Mouse (Mus musculus) cerebral cortex, adult 2 months (tissue): ENCODE data around the gene Pnn.

Experiments used
- WGBS: fragments of 180-500 bp; shearing (Covaris S2); methylation state at CpG from one replicate; pipeline ENCODE4 v1.1.7; 2018; 5-methylcytosine and 5-hydroxymethylcytosine counted together

The Pnn gene

DNA sequence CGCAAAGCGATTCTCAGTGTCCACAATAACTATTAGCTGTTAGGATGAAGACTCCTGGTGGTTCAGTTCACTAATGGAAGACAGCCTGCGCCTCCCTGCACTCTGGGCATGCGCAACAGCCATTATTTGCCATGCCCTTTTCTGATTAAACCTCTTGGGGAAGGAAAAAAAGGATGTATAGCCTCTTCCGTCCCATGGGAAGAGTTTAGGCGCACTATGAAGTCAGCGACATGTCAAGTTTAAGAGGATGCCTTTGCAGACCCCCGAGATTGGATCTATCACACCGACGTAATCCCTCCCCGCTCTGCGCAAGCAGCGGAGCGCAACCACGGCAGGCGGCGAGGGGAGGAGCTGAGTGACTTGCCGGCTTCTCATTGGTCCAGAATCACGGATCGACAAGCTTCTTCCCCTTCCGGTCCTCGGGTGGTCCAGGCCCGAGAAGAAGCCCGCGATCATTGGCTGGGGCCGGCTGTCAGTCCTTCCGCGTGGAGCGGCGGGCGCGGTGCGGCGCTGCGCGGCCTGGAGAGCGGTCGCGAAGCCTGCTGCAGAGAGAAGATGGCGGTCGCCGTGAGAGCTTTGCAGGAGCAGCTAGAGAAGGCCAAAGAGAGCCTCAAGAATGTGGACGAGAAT lies at the start of gene Pnn:
TSS of gene Pnn (plus strand) at position 437 of the 630 bp plus-strand sequence.
- under 1% methylated on average over 43 of the region's 43 CpGs for WGBS

DNA sequence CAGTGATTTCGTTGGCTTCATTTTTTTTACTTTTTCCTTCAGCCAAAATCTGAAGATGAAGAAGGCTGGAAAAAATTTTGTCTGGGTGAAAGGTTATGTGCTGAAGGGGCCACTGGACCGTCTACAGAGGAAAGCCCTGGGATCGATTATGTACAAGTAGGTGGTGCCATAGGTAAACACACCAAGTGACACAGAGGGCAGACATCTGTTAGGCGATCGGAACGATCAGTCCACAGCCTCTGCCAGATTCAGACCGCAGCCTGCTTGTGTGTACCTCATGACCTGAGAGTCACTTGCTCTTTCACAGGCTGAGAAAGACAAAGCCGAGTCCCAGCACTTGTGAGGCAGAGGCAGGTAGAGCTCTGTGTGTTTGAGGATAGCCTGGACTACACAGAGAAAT lies 48.7 kb upstream of the Pnn start:
- 90% methylated on average over 8 of the region's 8 CpGs for WGBS

GRCm38 (mm10) chr12:59019891-59020290 lies 46.8 kb upstream of the Pnn start:
- 91% methylated on average over 2 of the region's 2 CpGs for WGBS

DNA sequence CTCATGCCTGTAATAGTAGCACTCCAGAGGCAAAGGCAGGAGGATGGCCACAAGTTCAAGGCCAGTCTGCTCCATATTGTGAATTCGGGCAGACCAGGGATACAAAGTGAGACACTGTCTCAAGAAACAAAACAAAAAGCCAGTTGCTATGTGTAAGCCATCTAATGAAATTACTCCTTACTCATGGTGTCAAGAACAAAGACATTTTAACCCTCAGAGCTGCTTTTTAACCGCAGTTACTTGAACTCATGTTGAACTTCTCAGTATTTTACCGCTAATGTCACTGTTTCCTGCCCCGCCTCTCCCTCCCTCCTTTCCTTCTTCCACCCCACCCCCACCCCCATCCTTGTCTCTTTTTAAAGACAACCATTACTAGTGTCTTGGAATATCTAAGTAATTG lies 45.4 kb upstream of the Pnn start:
- WGBS: 92% methylated on average over 4 of the region's 4 CpGs

DNA sequence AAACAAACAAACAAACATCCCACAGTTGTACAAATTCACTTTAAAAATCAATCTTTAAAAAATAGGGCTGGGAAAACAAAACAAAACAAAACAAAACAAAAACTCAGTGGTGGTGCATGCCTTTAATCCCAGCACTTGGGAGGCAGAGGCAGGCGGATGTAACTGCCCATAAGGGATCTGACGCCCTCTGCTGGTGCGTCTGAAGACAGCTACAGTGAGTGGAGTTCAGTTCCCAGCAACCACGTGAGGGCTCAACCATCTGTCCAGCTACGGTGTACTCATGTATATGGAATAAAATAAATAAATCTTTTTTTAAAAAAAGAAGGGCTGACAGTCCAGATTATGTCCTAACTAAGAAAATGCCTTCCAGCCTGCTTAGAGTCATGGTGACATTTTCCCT lies 34.6 kb upstream of the Pnn start:
- WGBS: 61% methylated on average over 5 of the region's 5 CpGs

GRCm38 (mm10) chr12:59039162-59039970 lies 27.3 kb upstream of the Pnn start:
- 73% methylated on average over 10 of the region's 10 CpGs for WGBS

DNA sequence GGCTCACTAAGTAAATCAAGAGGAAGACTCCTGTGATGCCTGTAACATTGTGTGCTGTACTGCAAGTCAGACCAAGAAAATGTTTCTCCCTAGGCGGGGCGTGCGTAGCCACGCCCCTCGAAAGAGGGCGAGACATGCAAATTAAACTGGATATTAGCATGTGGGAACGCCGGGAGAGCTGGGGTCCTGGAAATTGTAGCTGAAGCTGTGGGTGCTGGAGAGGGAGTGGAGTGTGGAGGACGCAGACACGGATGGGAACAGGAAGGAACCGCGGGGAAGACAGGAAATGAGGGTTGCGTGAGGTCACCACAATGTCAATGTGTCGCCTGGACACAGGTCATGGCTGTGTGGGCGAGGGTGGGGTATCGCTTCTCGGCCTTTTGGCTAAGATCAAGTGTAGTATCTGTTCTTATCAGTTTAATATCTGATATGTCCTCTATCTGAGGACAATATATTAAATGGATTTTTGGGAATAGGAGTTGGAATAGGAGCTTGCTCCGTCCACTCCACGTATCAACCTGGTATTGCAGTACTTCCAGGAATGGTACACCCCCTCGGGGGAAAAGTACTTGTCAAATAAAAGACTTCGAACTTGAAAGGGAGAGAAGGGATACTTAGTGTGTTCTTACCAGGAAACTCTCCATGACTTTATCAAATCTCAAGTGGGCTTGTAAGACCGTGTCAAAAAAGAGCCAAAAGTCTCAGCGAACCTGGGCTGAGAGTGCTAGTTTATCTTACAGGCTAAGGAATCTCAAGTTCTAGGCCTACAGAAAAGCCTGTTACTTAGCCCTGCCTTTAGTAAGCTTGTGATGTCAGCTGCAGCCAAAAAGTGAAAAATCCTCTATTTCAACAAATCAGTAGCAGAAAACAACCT lies 26.5 kb upstream of the Pnn start:
- 20% methylated on average over 23 of the region's 23 CpGs for WGBS

- WGBS: 30% methylated on average over 7 of the region's 7 CpGs
These were observed 25.8 kb upstream of the Pnn start for GRCm38 (mm10) chr12:59040851-59041250.

DNA sequence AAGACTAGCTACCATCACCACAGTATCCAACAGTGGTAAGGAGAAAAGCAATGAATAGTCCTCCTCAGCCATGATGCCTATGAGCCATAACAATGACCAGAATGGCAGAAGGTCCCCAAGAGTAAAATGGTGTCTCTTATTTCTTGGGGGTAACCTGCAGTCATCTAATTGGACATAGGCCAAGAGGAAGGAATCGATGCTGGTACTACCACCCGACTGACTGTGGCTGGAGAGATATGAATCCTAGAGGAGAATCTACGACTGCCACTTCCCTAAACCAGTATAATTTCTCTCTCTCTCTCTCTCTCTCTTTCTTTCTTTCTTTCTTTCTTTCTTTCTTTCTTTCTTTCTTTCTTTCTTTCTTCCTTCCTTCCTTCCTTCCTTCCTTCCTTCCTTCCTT lies 14.2 kb upstream of the Pnn start:
- 90% methylated on average over 3 of the region's 3 CpGs for WGBS

- 94% methylated on average over 5 of the region's 5 CpGs for WGBS
These were observed 13.5 kb upstream of the Pnn start for GRCm38 (mm10) chr12:59053166-59053565.

DNA sequence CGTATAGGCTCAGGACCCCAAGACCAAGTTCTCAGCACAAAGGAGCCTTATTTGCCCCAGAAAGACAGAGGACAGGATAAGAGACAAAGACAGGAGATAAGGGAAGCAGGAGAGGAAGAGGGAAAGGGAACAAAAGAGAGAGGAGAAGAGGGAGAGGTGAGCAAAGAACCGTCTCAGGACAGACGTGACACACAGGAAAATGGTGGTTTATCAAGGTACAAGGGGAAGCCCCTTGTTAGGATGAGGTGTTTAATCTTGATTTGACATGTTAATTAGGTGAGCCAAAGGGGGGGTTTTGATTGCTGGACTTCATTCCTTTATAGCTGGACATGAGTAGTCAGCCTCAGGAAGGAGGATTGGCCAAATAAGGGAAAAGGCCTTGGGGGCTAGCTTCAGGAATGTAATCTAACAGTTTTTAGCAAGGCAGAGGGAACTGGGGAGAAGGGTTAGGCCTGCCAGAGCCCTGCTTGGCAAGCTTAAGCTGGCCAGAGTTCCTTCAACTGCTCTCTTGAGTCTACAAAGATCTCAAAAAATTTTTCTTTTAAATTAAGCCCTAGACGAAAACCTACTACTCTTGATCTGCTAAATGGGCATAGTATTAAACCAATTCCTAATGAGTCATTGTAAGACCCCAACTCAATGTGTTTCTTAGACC lies 11.4 kb upstream of the Pnn start:
- WGBS: 73% methylated on average over 4 of the region's 4 CpGs

GRCm38 (mm10) chr12:59056222-59056621 lies 10.5 kb upstream of the Pnn start:
- 98% methylated on average over 11 of the region's 11 CpGs for WGBS

- 77% methylated on average over 5 of the region's 5 CpGs for WGBS
These were observed 8.4 kb upstream of the Pnn start for GRCm38 (mm10) chr12:59058242-59058641.

DNA sequence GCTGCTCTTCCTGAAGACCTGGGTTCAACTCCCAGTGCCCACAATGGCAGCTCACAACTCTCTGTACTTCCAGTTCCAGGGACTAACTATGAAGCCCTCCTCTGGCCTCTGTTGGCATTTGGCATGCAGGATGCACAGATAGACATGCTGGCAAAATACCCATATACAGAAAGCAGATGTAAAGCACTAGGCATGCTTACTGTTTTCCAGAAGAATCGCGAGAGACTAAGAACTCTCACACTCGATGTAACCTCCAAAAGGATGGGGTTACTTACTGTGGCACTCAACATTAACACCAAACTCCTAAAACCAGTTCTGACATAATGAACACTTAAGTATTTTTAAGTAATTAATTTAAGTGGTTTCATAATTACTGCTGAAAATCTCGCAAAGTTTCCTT lies 6.4 kb upstream of the Pnn start:
- WGBS: 15% methylated on average over 4 of the region's 4 CpGs

GRCm38 (mm10) chr12:59060993-59061595 lies 5.6 kb upstream of the Pnn start, which contains the start of gene Trappc6b:
Gene Trappc6b (minus strand): TSS chr12:59061472.
- WGBS: under 1% methylated on average over 49 of the region's 49 CpGs

DNA sequence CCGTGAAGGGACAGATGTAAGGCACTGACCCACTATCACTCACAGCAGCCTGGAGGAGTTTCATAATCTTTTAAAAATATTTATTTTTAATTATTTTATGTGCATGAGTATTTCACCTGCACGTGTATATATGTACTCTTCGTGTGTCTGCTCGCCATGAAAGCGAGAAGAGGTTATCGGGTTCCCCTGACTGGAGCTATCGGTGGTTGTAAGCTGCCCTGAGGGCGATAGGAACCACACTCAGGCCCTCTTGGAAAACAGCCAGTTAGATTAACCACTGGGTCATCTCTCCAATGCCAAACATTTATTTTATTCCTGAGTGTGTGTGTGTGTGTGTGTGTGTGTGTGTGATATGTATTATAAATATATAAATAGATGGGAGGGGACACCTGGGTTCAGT lies 1.8 kb upstream of the Pnn start:
- 81% methylated on average over 8 of the region's 8 CpGs for WGBS

GRCm38 (mm10) chr12:59065776-59066175 lies 908 bp upstream of the Pnn start:
- 60% methylated on average over 3 of the region's 3 CpGs for WGBS

DNA sequence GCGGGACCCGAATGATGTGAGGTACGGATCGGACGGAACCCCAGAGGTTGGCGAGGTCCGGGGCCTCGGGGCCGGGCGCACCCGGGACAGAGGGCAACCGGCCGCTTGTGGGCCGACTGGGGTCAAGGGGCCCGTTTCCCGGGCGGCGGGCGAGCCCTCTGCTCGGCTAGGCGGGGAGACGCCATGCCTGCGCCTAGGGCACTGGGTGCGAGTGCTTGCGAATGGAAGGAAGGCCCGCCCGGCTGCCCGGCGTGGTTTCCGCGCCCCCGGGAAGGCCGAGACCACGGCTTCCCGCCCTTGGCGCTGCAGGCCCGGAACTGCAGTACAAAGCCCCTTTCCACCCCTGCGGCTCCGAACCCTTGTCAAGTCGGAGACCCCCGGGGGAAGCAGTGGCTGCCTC lies 411 bp downstream of the Pnn start:
- under 1% methylated on average over 41 of the region's 41 CpGs for WGBS

- 90% methylated on average over 13 of the region's 13 CpGs for WGBS
These were observed 2.1 kb downstream of the Pnn start for GRCm38 (mm10) chr12:59068791-59069190.

DNA sequence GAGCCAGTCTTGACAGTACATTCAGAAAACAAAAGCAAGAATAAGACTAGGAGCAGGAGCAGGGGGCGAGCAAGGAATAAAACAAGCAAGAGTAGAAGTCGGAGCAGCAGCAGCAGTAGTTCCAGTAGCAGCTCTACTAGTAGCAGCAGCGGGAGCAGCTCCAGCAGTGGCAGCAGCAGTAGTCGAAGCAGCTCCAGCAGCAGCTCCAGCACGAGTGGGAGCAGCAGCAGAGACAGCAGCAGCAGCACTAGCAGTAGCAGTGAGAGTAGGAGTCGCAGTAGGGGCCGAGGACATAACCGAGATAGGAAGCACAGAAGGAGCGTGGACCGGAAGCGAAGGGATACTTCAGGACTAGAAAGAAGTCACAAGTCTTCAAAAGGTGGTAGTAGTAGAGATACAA lies 5.6 kb downstream of the Pnn start:
- WGBS: 60% methylated on average over 11 of the region's 11 CpGs

GRCm38 (mm10) chr12:59074052-59074451 lies 7.4 kb downstream of the Pnn start:
- WGBS: 44% methylated on average over 3 of the region's 3 CpGs
